Mouse (Mus musculus) brain, adult 10 weeks (tissue): Measurements from ENCODE around the gene Pde10a. TPM values are rescaled to one million over a fixed set of nuclear protein-coding genes. Genes with fewer than 3 reads are reported as not detected.

Experiments
- polyA plus RNA-seq: library from polyadenylated mRNA; stranded (reverse); fragments of 350-450 nt; fragmentation: Illumina TruSeq; extraction: RNeasy Lipid Tissue Mini Kit (QIAGEN cat#74804); gene quantifications from one replicate; pipeline ENCODE4 v1.2.3, GENCODE M21; 2015; ENCODE audit warnings: low read depth, low replicate concordance

Gene Pde10a
- 90.9 TPM for polyA plus RNA-seq

DNA sequence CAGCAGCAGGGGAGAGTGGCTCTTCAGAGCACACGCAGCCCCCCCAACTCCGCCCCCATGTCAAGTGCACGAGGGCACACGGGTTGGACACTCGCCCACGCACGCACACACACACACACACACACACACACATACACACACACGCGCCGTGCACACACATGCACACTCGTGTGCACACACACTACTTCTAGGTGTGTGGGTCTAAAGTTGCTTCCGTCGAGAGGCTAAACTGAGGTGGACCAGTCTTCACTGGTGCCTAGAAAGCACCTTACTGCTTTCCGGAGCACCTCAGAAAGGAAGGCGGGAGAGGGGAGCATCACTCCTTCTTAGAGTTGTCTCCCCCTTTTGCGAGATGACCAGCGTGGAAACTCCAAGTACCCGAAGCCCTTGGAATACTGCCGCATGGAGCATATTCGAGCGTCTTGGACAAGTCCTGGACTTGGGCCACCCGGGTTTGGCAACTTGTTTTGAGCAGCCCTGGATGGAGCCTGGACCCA, at the start of gene Pde10a:
TSS of gene Pde10a (plus strand) at position 148 of the 497 bp plus-strand sequence.

DNA sequence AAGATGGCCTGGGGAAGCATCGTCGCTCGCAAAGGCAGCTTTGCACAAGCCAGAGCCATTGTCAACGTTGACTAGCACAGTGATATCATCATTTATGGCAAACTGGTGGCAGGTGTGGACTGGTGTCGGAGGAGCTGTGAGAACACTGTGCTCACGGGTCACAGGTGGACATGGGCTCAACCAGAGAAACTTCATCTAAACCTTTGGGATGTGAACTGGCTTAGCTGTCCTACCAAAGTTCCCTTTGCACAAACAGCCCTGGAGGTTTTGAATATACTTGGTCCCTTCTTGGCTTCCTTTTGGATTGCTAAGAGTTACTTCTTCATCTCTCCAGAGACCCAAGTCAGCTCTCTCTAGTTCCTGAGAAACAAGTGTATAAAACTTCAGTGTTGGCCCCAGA, 41.7 kb downstream of the Pde10a start, which contains the start of gene Gm17087:
TSS of gene Gm17087 (minus strand) at position 101 of the 400 bp plus-strand sequence.

DNA sequence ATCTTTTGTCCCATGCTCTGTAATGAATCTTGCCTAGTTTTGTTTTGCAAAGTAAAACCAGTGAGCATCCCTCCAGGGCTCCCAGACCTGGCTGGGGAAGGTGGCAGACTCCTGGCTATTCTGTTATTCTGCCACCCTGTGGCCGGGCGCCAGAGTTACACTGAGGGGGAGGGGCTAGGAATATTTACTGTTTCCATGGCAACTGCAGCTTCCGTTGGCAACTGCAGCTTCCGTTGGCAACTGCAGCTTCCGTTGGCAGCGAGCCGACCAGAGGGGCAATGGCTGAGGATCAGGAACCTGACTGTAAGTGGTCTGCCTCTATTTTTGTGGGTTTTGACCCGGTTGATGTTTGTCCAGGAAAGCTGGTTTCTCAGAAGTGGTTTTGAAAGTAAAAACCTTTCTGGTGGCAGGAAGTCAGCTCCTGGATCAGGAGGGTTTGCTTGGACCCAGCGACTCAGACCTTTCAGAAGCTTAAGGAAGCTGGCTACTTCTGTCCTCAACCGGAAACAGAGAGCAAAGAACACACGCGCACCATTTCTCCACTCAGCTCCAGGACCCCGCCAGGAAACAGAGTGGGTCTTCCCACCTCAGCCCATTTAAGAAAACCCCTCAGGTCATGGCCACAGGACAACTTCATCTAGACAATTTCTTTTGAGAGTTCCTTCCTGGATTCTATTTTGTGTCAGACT, 463.1 kb downstream of the Pde10a start, which contains the start of gene 1700010I14Rik:
TSS of gene 1700010I14Rik (plus strand) at position 215 of the 689 bp plus-strand sequence.

Other genes with a start within 250 kb of the Pde10a start
- gene Mpc1, start 242.5 kb upstream of the Pde10a start, polyA plus RNA-seq: 460 TPM
- gene Sft2d1, start 214.3 kb upstream of the Pde10a start, polyA plus RNA-seq: 92.6 TPM
- gene Prr18, start 187.9 kb upstream of the Pde10a start, polyA plus RNA-seq: 40.1 TPM
- gene T2, start 169.4 kb upstream of the Pde10a start, polyA plus RNA-seq: 1.1 TPM
- not detected for gene T, start 90.9 kb upstream of the Pde10a start, polyA plus RNA-seq
- not detected for gene Gm17087, start 41.6 kb downstream of the Pde10a start, polyA plus RNA-seq